Mouse (Mus musculus): ENCODE results near the gene Gm11568.
"Not testable (repeated sequence)": the region's sequence is repeated elsewhere in the genome, so short reads cannot be mapped to it uniquely, and the experiment has no call there.

The Gm11568 gene

GRCm38 (mm10) chr11:99857617-99858016 is at the start of gene Gm11568:
TSS of gene Gm11568 (plus strand) at chr11:99857917.
- DNase-seq (ENCODE audit: low spot score in 2 of 2), result no peak

GRCm38 (mm10) chr11:99809792-99810191 is 47.9 kb upstream of the Gm11568 start, which contains the start of gene Krtap4-13:
TSS of gene Krtap4-13 (minus strand) at chr11:99809892.
- not testable (repeated sequence) for DNase-seq (ENCODE audit: low spot score in 2 of 2)

DNA sequence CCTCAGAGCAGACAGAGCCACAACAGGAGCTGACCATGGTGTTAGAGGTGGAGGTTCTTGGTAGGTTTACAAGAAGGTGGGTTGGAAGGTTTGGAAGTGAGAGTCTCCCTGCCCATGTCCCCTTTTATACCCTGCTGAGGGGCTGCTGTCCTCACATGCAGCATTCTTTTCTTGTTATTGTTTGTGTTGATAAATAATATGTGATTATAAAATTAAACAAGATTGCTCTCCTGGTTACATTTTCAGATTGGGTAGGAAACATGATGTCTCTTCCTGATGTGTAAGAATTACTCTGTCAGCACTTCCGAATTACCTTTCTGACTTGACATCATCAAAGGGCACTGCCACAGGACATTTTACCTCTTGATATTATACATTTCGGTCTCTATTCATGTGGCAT is 42.2 kb upstream of the Gm11568 start, which contains the start of gene Gm11564:
TSS of gene Gm11564 (minus strand) at position 101 of the 400 bp plus-strand sequence.
- not testable (repeated sequence) for DNase-seq (ENCODE audit: low spot score in 2 of 2)

DNA sequence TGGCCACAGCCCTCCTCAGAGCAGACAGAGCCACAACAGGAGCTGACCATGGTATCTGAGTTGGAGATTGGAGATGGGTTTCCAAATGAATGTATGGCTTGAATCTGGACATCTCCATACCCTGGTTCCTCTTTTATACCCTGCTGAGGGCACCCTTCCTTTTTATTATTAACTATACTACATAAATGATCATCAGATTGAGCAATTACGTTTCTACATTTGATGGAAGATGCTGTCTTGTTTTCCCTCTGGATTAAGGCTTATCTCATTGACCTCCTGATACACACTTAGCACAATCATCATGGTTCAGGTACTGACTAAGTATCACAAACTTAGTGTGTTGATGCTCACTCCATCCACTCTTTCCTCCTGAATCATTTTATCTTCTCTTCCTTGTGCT is 19.8 kb upstream of the Gm11568 start, which contains the start of gene 2300003K06Rik:
TSS of gene 2300003K06Rik (minus strand) at position 101 of the 400 bp plus-strand sequence.
- no peak for DNase-seq (ENCODE audit: low spot score in 2 of 2)

DNA sequence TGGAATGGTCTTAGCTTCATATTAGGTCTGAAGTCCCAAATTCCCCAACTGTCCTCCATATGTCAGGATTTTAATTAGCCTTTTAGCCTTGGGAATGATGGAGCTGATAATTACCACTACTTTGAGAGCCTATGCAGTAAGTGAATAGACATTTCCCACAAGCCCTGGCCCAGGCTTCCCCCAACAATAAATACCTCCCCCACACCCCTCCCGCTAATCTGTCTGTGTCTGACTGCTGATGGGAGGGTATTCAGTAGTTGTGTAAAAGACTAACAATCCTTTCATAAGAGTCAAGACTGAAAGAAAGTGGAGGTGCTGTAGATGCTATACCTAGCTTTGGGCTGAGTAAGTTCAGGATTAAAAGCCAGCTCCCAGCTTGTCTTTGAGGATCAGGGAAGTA is 15.5 kb upstream of the Gm11568 start:
- no peak for DNase-seq (ENCODE audit: low spot score in 2 of 2)

DNA sequence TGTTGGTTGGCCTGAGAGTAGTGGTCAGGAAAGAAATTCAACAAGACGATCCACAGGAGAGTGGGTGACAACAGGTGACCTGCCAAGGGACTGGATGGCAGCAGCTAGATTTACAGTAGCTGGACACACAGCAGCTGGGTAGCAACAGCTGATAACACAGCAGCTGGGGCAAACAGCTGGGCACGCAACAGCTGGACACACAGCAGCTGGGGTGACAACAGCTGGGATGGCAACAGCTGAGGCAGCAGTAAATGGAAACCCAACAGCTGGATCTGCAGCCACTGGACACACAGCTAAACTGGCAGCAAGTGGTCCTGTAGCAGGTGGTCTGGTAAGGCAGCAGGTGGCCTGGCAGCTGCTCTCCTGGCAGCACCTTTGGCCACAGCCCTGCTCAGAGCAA is 11.0 kb upstream of the Gm11568 start:
- no peak for DNase-seq (ENCODE audit: low spot score in 2 of 2)

- DNase-seq (ENCODE audit: low spot score in 2 of 2), result no peak
Measured at GRCm38 (mm10) chr11:99851508-99851907, 6.2 kb upstream of the Gm11568 start, which contains the start of gene Krtap4-16. TSS of gene Krtap4-16 (minus strand) at chr11:99851608.

GRCm38 (mm10) chr11:99854121-99854520 is 3.6 kb upstream of the Gm11568 start:
- peak in 1 of 2 experiments; percentile 30 for DNase-seq (ENCODE audit: low spot score in 2 of 2)

DNA sequence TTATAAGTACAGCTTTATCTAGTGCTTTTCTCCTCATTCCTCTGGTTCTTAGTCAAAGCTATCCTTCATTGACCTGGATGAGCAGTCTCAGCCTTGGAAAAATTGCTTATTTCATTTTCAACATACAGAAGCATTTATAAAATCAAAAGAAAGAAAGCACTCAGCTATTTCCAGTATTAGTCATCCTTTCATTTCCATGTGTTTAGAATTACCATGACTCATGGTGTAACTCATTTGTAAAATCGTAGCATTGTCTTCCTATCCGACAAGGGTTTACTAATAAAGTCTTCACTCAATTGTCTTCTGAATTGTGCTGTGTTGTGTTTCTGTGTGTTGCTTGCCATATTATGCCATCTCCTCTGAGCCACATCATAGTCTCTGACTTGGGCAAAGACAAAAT is 1.0 kb downstream of the Gm11568 start:
- no peak for DNase-seq (ENCODE audit: low spot score in 2 of 2)

GRCm38 (mm10) chr11:99864176-99864575 is 6.5 kb downstream of the Gm11568 start, which contains the start of gene Gm11559:
TSS of gene Gm11559 (plus strand) at chr11:99864476.
- DNase-seq (ENCODE audit: low spot score in 2 of 2), result not testable (repeated sequence)

GRCm38 (mm10) chr11:99873089-99873488 is 15.4 kb downstream of the Gm11568 start, which contains the start of gene Krtap9-1:
TSS of gene Krtap9-1 (plus strand) at chr11:99873389.
- DNase-seq (ENCODE audit: low spot score in 2 of 2), result not testable (repeated sequence)

DNA sequence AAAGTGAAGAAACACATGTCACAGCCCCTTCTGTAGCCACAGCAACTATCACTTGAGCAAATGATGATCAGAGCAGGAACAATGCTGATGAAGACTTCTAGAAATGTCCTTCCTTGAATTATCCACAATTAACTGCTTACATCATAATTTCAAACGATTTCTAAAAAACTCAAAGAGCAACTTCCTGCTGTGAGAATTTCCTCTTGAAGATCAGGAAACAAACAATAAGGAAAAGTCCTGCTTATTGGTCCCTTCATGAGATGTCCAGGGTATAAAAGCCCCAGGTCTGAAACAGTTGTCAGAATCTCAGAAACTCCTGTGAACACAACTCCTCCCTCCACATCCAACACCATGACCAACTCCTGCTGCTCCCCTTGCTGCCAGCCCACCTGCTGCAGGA is 21.2 kb downstream of the Gm11568 start, which contains the start of gene Gm11567:
TSS of gene Gm11567 (plus strand) at position 301 of the 400 bp plus-strand sequence.
- not testable (repeated sequence) for DNase-seq (ENCODE audit: low spot score in 2 of 2)

GRCm38 (mm10) chr11:99907620-99908019 is 49.9 kb downstream of the Gm11568 start, which contains the start of gene Krtap31-1:
TSS of gene Krtap31-1 (plus strand) at chr11:99907920.
- no peak for DNase-seq (ENCODE audit: low spot score in 2 of 2)
